Mouse (Mus musculus): ENCODE measurements at regions not wholly inside any gene's neighbourhood (a gene's known extent, or its start where the extent isn't known, plus 50 kb on each side); places are given as distances from the start of the nearest gene placed in this dataset.

DNA sequence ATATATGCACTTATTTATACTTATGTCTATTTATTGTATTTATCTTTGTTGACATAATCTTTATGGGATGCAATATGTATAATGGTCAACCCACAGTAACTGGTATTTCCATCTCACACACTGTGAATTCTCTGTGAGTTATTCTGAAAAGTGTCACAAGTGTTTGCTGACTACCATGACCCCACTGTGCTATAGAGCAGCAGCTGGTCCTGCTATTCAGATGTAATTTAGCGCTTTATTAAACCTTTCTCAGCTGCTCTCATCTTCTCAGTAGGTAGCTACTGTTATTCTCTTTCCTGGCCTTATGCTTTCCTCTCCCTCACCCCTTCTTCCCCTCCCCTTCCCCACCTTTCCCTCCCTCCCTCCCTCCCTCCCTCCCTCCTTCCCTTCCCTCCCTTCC lies 296.0 kb upstream of the Dusp10 start:
- DNase-seq (ENCODE audit: low read depth, low spot score) = no peak

DNA sequence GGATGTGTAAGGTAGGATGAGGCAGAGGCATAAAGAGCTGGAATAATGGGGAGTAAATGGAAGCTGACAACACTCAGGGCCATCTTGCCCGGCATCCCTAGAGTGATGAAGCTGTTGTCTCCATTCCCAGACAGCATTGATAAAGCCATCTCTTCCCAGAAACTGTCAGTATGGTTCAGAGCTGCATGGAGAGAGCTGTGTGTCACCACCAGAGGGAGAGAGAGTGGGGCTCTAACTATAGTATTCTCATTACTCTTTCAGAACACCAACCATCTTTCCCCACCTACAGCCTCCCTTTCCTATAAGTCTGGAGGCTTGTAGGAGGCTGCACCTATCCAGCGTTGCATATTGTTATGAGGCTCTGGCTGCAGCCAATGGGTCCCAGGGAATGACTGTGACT lies 264.0 kb upstream of the Dusp10 start:
- DNase-seq (ENCODE audit: low read depth, low spot score) = no peak

DNA sequence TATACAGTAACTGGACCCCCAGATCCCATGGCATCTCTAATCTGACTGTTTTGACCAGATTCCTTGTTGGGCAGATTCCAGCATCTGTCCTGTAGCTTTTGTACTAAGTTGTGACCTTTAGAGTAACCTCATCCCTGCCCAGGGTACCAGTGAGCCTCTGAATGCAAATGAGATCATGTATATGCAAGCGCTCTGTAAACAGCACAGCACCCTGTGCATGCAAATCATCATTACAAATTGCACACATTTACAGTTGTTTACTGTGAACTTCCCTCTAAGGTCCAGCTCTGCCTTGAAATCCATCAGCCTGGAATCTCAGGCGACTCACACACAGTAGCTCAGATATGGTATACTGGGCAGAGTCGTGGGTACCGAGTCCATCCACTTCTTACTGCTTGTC lies 258.6 kb upstream of the Dusp10 start:
- DNase-seq (ENCODE audit: low read depth, low spot score) = no peak

DNA sequence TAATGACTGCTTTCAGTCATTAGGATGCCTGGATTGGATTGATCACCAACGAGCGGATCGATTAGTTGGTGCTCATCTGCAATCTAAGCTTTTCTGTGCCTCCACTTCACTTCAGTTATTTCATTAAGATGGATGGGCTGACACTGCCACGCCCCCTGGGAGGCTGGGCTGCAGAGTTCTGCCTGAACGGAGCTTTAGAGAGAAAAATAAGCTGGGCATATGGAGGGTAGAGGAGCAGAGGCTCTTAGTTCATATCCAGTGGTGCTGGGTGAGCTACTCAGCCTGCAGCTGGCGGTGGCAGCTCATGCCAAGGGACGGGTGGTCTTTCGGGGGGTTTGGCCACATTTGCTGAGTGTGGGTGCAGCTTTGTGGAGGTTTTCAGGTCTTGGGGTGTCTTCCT lies 256.4 kb upstream of the Dusp10 start:
- no peak for DNase-seq (ENCODE audit: low read depth, low spot score)

DNA sequence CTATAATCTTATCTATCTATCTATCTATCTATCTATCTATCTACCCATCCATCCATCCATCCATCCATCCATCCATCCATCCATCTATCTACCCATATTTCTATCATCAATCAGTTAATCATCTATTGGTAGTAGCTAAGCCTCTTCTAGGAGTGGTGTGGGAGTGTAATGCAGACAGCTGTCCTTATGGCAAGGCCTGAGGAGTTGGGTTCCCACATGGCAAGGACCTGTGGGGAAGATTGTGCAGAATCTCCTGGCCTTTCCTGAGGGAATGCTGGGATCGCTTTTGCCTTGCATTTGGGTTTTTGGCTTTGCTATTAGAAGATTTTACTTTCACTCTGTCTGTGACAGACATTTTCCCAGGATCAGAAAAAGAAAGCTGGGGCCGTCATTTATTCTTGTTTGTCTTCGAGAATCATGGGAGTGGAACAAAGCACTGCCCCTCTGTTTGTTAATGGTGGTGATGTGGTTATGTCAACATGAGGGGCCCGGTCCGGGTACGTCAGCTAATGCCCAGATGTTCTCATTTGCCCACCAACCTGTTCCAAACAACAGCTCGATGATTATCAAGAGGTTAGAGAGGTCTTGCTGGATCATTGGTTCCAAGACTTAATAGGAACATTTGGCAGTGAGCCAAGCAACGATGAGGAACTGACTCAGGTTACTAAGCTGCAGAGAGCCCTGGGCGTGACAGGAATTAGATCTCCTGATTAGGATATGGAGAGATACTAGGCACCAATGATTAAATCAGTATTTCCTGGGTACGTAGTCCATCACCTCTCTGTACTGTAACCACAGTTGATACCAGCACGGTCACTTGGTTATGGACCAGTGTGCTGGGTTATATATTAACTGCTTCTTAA lies 249.0 kb upstream of the Dusp10 start:
- DNase-seq (ENCODE audit: low read depth, low spot score) = no peak

DNA sequence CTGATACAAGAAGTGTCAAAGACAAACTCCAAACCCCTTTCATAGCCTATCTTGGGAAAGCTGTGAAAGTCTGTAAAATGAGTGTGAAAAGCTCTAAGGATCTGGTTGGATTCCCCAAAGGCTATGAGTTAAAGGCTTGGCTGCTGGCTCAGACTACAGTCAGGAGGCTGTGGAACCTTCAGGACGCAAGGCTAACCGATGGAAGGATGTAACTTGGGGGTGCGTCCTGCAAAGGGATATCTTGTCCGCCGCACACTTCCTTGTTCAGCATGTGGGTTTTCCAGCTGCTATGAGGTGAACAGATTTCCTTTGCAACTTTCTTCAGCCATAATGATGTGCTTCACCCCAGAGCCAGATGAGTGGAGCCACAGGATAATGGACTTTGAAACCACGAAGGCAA lies 240.3 kb upstream of the Dusp10 start:
- no peak for DNase-seq (ENCODE audit: low read depth, low spot score)

DNA sequence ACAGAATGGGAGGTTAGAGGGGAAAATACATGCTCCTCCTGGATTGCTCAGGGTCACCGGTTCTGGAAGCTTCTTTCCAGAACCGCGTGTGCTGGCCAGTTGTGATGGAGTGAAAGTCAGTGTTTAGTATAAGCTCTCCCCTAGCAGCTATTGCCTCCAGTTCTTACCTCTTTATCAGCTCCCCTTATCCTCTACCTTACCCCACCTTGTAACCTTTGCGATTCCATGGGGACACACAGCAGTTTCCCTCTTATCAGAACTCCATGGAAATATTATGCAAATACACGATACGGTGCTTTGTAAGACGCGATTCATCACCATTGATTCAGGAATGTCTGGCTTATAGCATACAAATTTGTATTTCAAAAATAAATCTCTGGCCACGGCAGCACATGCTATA lies 232.9 kb upstream of the Dusp10 start:
- DNase-seq (ENCODE audit: low read depth, low spot score) = no peak

DNA sequence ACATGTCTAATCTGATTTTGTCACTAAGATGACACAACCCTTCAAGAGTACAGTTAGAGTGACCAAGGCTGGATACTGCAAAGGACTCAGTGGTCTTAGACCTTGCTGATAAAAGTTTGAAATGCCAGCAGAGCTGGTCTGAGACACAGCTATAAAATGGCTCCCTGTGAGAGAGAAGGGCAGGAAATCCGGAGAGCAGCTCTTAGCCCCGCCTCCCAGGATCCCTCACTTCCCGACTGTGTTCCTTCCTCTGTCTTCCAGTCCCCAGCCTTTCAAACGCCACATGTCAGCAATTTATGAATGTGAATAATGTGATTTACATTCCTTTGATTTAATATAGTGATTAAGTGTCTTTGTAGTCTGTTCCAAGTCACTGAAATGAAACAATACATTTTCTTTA lies 232.3 kb upstream of the Dusp10 start:
- DNase-seq (ENCODE audit: low read depth, low spot score) = no peak

DNA sequence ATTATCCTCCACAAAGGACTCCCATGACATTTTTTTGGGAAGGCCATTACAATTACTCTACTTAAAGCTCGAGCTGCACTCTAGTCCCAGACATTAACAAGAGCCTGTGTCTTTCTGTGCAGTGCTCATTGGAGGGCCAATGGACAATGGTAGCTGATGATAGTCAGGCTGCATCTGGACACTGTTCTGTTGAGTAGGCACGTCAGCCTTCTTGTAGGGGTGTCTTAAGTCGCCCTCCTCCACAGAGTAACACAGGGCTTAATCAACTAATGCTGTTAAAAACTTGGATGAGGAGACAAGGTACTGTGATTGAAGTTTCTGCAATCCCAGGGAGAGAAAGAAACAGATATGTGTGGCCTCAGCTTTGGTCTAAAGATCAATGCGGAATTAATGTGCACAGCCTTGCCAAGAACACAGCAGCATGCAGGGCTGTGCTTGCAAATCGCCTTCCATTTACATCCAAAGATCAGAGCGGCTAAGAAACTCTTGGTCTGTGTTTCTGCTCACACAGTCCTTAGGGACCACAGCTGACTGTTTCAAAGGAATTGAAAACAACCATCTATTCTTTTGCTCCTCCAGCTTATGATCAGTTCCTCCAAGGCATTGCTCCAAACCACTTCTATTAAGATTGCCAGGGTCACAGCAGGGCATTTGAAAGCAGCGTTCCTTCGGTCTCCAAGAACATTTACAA lies 229.5 kb upstream of the Dusp10 start:
- no peak for DNase-seq (ENCODE audit: low read depth, low spot score)

DNA sequence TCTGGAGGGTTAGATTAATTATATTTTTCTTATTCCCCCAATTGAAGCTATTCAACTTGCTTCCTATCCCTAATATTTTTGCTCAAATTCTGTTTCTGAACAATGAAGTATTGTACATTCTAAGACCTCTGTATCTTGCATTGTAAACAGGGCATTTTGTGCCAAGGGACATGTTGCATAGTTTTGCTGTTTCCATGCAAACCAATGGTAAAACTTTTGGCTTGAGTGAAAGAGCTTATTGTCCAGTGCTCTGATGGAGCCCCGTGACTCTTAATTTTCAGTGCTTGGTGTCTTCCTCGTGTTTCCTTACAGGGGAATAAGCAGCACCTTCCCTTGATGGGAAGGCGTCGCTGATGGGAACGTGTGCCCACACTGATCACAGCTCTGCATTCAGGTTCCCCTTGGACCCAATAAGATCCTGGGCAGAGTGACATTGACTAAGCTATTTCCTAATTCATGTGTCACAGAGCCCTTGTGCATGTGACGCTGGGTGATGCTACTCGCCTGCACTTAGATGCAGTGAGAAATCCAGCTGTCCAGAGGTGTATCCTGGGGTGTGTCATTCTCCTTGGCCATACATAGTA lies 220.8 kb upstream of the Dusp10 start:
- DNase-seq (ENCODE audit: low read depth, low spot score) = no peak

DNA sequence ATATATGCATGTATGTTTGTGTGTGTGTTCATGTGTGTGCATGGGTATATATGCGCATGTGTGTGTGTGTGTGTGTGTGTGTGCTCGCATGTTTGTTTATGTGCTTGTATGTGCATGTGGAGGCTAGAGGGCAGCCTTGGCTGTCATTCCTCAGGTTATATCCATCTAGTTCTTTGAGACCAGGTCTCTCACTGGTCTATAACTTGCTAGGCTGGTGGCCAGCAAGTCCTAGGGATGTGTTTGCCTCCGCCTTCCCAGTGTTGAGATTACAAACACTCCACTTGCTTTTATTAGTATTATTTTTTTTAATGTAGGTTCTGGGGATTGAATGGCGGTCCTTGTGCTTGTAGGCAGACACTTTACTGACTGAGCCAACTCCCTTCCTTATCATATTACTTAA lies 219.8 kb upstream of the Dusp10 start:
- no peak for DNase-seq (ENCODE audit: low read depth, low spot score)

DNA sequence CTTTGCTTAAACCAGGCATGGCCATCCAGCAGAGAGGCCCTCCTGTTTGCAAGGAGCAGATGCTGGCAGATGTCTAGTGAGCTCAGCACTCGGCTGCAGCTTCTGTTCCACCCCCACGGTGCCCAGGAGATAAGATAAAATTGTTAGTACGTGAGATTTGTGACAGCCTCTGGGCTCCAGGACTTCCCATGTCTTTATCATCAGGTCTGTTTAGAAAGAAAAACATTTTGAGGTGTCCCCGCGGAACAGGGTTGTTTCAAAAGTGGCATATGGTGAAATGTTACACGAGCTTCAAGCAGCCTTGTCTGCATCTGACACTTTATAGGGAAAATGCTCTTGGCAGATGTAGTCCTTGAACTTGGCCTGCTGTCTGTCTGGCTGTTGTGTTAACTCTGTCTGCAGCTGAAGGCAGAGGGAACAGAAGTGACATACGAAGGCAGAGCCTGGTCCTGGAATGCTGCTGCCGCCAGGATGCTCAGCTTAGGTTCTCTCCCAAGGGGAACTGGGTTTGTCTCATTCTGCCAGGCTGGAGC lies 219.1 kb upstream of the Dusp10 start:
- no peak for DNase-seq (ENCODE audit: low read depth, low spot score)

DNA sequence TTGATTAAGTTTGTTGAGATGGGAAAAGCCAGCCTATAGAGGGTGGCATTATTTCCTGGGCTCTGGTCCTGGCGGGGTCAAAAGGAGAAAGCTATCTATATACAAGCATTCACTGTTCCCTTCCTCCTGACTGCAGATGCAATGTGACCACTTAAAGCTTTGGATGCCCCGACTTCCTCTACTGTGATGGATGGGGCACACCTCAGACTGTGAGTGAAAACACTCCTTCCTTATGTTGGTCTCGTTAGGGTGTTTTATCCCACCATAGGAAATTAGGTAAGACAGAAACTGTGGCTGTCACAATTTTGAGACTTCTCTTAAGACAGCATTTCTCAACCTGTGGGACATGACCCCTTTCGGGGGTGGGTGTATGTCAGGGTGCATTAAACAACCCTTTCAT lies 210.8 kb upstream of the Dusp10 start:
- no peak for DNase-seq (ENCODE audit: low read depth, low spot score)

DNA sequence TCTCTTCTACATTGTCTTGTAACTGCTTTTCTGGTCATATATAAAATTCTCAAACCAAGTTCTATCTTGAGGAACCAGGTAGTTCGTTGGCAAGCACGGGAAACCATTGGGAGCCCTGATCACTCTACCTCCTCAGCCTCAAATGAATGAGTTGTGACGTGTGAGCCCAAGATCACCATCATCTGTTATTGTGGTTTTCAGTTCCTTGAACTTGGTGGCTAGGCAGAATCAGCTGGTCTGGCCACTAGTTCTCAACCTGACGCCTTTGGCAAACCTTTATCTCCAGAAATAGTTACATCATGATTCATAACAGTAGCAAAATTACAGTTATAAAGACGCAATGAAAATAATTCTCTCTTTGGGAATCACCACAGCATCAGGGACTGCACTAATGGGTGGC lies 209.7 kb upstream of the Dusp10 start:
- DNase-seq (ENCODE audit: low read depth, low spot score) = no peak

DNA sequence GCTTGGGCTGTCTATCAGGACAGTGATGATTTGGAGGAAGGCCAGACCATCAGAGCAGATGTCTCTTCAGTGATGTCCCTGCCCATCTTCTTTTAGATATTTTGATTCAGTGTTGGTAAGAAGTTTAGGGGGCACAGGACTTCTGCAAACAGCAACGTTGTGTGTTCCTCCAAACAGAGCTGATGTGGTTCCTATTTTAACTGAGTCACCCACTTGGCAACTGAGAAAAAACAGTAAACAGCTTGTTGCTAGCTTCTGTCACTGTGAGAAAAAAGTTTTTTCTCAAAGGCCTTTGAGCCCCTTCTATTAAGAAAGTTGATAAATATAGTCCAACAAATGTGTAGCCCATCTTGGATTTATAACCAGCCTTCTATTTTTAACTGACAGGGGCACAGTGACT lies 209.3 kb upstream of the Dusp10 start:
- no peak for DNase-seq (ENCODE audit: low read depth, low spot score)

DNA sequence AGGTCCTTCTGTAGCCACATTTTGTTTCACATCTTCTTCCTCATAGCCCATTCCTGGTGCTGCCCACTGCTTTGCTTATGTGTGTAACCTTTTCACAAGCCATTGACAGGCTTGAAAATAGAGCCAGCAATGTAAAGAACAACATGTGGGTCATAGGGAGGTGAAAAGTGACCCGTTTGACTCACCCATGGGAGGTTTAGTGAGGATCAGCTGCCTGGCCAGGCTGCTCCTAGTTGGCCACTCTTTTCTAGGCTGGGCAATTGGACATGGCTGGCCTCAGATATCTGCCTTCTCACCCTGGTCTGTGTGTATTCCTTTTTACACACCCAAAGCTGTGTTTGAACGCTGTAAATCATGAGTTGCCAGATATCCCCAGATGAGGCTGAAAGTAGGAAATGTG lies 208.8 kb upstream of the Dusp10 start:
- no peak for DNase-seq (ENCODE audit: low read depth, low spot score)

DNA sequence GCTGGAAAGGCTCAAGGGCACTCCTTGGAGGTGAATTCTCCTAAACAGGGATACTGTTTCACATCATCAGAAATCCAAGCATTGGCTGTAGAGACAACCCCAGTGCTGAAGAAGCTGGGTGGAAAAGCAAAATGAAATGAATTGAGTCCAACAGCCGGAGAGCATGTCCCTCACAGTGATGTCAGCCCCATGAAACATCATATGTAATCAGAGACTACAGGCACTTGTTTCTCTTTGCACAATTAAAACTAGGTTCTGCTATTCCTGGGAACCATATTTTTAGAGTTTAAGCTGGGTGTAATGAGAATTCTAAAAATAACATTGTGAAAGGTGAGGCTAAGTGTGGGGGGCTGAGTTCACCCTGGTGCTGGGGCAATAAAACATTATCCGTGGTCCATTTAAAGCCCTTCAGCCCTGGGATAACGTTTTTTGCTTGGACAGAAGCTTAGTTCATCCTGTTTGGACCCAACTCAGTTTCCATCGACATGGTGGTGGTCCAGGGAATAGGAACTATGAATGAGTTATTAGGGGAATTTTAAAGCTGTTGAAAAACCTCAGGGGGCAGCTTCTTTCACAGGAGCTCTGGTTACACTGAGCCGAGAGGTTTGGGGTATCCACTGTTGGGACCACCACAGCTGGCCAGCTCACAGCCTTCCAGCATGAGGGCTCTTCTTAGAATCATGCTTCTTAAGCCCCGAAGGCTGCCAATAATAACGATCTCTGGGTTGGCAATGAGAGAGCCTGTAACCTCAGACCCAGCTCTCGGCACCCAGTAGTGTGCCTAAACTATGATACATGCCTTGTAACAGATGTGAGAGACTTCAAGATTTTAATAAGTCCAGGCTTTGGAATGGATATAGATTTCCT lies 206.0 kb upstream of the Dusp10 start:
- no peak for DNase-seq (ENCODE audit: low read depth, low spot score)

DNA sequence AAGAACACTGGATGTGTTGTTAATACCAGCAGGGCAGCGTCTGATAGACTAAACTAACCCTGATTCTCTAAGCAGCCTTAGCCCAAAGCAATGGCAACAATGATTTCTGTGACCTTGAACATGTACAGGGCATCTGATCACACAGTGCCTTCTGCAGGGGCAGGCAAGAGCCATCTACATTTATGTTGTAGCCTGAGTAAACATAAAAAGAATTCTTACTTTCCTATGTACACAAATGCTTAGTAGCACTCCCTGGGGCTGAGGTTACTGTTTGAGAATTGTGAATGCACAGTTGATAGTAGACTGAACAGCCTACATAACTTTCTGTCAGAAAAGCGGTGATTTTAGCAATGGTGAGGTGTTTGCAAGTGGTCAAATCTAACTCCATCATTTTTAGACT lies 204.9 kb upstream of the Dusp10 start:
- DNase-seq (ENCODE audit: low read depth, low spot score) = no peak

DNA sequence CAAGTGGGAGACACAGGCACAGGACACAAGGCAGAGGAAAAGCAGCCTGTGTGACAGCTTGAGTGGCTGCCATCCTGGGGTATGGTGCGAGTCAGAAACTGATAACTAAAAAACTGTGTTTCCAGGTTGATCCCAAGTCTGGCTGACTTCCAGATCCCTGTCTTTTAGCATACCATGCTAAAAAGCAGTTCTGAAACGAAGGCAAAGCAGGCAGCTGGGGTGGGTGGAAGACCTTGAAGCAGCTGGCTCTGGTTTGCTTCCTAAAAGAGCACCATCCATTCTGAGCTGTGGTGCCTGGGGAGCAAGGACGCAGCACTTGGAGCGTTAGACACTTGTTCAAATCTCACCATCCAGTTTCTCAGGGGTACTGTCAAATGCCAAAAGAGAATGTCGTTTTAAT lies 192.5 kb upstream of the Dusp10 start:
- no peak for DNase-seq (ENCODE audit: low read depth, low spot score)

DNA sequence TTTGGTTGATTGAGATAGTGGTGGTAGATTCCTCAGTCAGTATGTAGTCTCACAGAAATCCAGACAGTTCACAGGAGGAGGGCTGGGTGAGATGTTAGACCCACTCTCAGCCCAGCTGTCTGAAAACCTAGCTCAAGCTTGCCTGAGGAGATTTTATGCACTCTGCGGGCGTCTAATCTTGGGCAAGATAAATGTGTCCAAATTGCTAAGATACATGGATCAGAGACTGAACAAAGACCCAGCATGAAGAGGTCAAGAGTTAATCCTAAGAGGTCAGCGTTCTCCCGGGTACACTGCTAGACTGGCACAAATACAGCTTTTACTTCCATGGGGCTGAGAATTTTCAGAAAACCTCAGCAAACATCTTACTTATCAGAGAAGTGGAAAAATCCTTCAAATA lies 186.8 kb upstream of the Dusp10 start:
- DNase-seq (ENCODE audit: low read depth, low spot score) = no peak

DNA sequence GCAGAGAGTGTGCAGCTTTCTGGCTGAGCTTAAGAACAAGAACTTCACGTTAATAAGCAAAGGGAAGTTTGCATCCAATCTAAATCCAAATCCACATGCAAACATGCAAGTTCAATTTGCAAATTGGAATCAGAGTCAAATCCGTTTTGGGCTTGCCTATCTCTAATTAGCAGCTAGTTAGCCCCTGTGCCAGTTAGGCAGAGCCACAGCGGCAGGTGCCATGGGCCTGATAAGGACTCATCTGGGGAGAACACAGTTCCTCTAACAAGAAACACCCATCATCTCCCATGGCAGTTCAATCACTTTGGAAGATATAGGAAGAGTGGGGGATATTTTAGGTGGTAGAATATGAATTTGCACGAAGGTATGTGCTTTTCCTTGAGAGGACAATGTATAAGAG lies 168.0 kb upstream of the Dusp10 start:
- DNase-seq (ENCODE audit: low read depth, low spot score) = no peak

All from ZHBTc4 (cell line).